Mouse (Mus musculus): ENCODE results near the gene Rxrg. TPM values are rescaled to one million over a fixed set of nuclear protein-coding genes. Genes with fewer than 3 reads are reported as not detected.
A peak's percentile ranks its signal among the peaks of the same experiment; 100 is the strongest.

Rxrg gene
- polyA plus RNA-seq, 1 experiment from 2014 or later, result 21.4 TPM

- H3K4me1 ChIP-seq (ENCODE audit: control insufficient read depth, insufficient read depth, low read depth, low read length), result no peaks in the 10 kb centered on the region
- H3K27ac ChIP-seq (ENCODE audit: low read depth, low read length), result no peak overlapping the region
- H3K9ac ChIP-seq (ENCODE audit: low read depth, low read length), result no peak overlapping the region
- H3K9me3 ChIP-seq (ENCODE audit: control insufficient read depth, low read length), result peaks cover 3% of the 10 kb centered on the region; the same call in 1 of the 2 replicates
- WGBS, result 54% methylated on average over 12 of the region's 12 CpGs
- H3K36me3 ChIP-seq (ENCODE audit: control insufficient read depth, insufficient read depth, low read length), result peaks cover 4% of the 10 kb centered on the region; the same call in 1 of the 2 replicates
- H3K27me3 ChIP-seq (replicated peaks; ENCODE audit: control insufficient read depth, insufficient read depth, low read length), result no peaks in the 10 kb centered on the region
- H3K4me3 ChIP-seq (ENCODE audit: low read length), result no peak overlapping the region
- H3K4me2 ChIP-seq (ENCODE audit: low read length), result no peak overlapping the region
- no peak for ATAC-seq
Observed at GRCm38 (mm10) chr1:167635702-167636101, 37.5 kb downstream of the Rxrg start.

- H3K27me3 ChIP-seq (replicated peaks; ENCODE audit: control insufficient read depth, insufficient read depth, low read length), result no peaks in the 10 kb centered on the region
- peak; percentile 74 for ATAC-seq
- H3K36me3 ChIP-seq (ENCODE audit: control insufficient read depth, insufficient read depth, low read length), result peaks cover 4% of the 10 kb centered on the region; the same call in 1 of the 2 replicates
- no peak overlapping the region for H3K9ac ChIP-seq (ENCODE audit: low read depth, low read length)
- WGBS, result 12% methylated on average over 3 of the region's 3 CpGs
- no peaks in the 10 kb centered on the region for H3K4me1 ChIP-seq (ENCODE audit: control insufficient read depth, insufficient read depth, low read depth, low read length)
- H3K27ac ChIP-seq (ENCODE audit: low read depth, low read length), result no peak overlapping the region
- H3K4me3 ChIP-seq (ENCODE audit: low read length), result no peak overlapping the region
- H3K4me2 ChIP-seq (ENCODE audit: low read length), result no peak overlapping the region
- peaks cover 3% of the 10 kb centered on the region; the same call in 1 of the 2 replicates for H3K9me3 ChIP-seq (ENCODE audit: control insufficient read depth, low read length)
Observed at GRCm38 (mm10) chr1:167636948-167637347, 38.8 kb downstream of the Rxrg start.

GRCm38 (mm10) chr1:167638053-167638452 is 39.9 kb downstream of the Rxrg start:
- Histone ChIP-seq H3K4me3 (ENCODE audit: low read length) (no peak overlapping the region), H3K27me3 (replicated peaks; ENCODE audit: control insufficient read depth, insufficient read depth, low read length) (no peaks in the 10 kb centered on the region; the same call in 1 of the 2 replicates), H3K4me2 (ENCODE audit: low read length) (no peak overlapping the region), H3K4me1 (ENCODE audit: control insufficient read depth, insufficient read depth, low read depth, low read length) (no peaks in the 10 kb centered on the region), H3K9me3 (ENCODE audit: control insufficient read depth, low read length) (no peaks in the 10 kb centered on the region), H3K9ac (ENCODE audit: low read depth, low read length) (no peak overlapping the region), H3K36me3 (ENCODE audit: control insufficient read depth, insufficient read depth, low read length) (no peaks in the 10 kb centered on the region), H3K27ac (ENCODE audit: low read depth, low read length) (no peak overlapping the region)
- WGBS, result 28% methylated on average over 13 of the region's 13 CpGs
- peak; percentile 43; the same call in 1 of the 2 replicates for ATAC-seq

GRCm38 (mm10) chr1:167638901-167639300 is 40.7 kb downstream of the Rxrg start:
- H3K4me1 ChIP-seq (ENCODE audit: control insufficient read depth, insufficient read depth, low read depth, low read length), result no peaks in the 10 kb centered on the region
- no peaks in the 10 kb centered on the region for H3K9me3 ChIP-seq (ENCODE audit: control insufficient read depth, low read length)
- H3K27me3 ChIP-seq (replicated peaks; ENCODE audit: control insufficient read depth, insufficient read depth, low read length), result no peaks in the 10 kb centered on the region; the same call in 1 of the 2 replicates
- ATAC-seq, result no peak
- H3K4me3 ChIP-seq (ENCODE audit: low read length), result no peak overlapping the region
- no peak overlapping the region for H3K9ac ChIP-seq (ENCODE audit: low read depth, low read length)
- no peaks in the 10 kb centered on the region for H3K36me3 ChIP-seq (ENCODE audit: control insufficient read depth, insufficient read depth, low read length)
- 64% methylated on average over 9 of the region's 9 CpGs for WGBS
- no peak overlapping the region for H3K4me2 ChIP-seq (ENCODE audit: low read length)
- no peak overlapping the region for H3K27ac ChIP-seq (ENCODE audit: low read depth, low read length)

GRCm38 (mm10) chr1:167644866-167645537 is 46.8 kb downstream of the Rxrg start:
- Histone ChIP-seq H3K9ac (ENCODE audit: low read depth, low read length) (no peak overlapping the region), H3K4me2 (ENCODE audit: low read length) (peak overlapping the region; percentile 39), H3K4me3 (ENCODE audit: low read length) (no peak overlapping the region), H3K4me1 (ENCODE audit: control insufficient read depth, insufficient read depth, low read depth, low read length) (no peaks in the 10 kb centered on the region), H3K9me3 (ENCODE audit: control insufficient read depth, low read length) (no peaks in the 10 kb centered on the region), H3K27me3 (replicated peaks; ENCODE audit: control insufficient read depth, insufficient read depth, low read length) (no peaks in the 10 kb centered on the region; the same call in 1 of the 2 replicates), H3K36me3 (ENCODE audit: control insufficient read depth, insufficient read depth, low read length) (no peaks in the 10 kb centered on the region), H3K27ac (ENCODE audit: low read depth, low read length) (no peak overlapping the region)
- ATAC-seq, result peak; percentile 89
- WGBS, result 17% methylated on average over 16 of the region's 16 CpGs

GRCm38 (mm10) chr1:167648670-167649069 is 50.5 kb downstream of the Rxrg start:
- ATAC-seq, result no peak
- 89% methylated on average over 3 of the region's 3 CpGs for WGBS
- Histone ChIP-seq H3K27ac (ENCODE audit: low read depth, low read length) (no peak overlapping the region), H3K9me3 (ENCODE audit: control insufficient read depth, low read length) (no peaks in the 10 kb centered on the region), H3K36me3 (ENCODE audit: control insufficient read depth, insufficient read depth, low read length) (no peaks in the 10 kb centered on the region), H3K4me2 (ENCODE audit: low read length) (no peak overlapping the region), H3K4me3 (ENCODE audit: low read length) (no peak overlapping the region), H3K4me1 (ENCODE audit: control insufficient read depth, insufficient read depth, low read depth, low read length) (no peaks in the 10 kb centered on the region), H3K27me3 (replicated peaks; ENCODE audit: control insufficient read depth, insufficient read depth, low read length) (no peaks in the 10 kb centered on the region), H3K9ac (ENCODE audit: low read depth, low read length) (no peak overlapping the region)

GRCm38 (mm10) chr1:167649122-167649633 is 51.0 kb downstream of the Rxrg start:
- no peak overlapping the region for H3K4me3 ChIP-seq (ENCODE audit: low read length)
- H3K9ac ChIP-seq (ENCODE audit: low read depth, low read length), result no peak overlapping the region
- no peak for ATAC-seq
- WGBS, result 78% methylated on average over 11 of the region's 11 CpGs
- H3K27ac ChIP-seq (ENCODE audit: low read depth, low read length), result no peak overlapping the region
- no peak overlapping the region for H3K4me2 ChIP-seq (ENCODE audit: low read length)
- no peaks in the 10 kb centered on the region for H3K27me3 ChIP-seq (replicated peaks; ENCODE audit: control insufficient read depth, insufficient read depth, low read length)
- H3K4me1 ChIP-seq (ENCODE audit: control insufficient read depth, insufficient read depth, low read depth, low read length), result no peaks in the 10 kb centered on the region
- no peaks in the 10 kb centered on the region for H3K9me3 ChIP-seq (ENCODE audit: control insufficient read depth, low read length)
- no peaks in the 10 kb centered on the region for H3K36me3 ChIP-seq (ENCODE audit: control insufficient read depth, insufficient read depth, low read length)

- Histone ChIP-seq H3K4me1 (ENCODE audit: control insufficient read depth, insufficient read depth, low read depth, low read length) (no peaks in the 10 kb centered on the region), H3K9me3 (ENCODE audit: control insufficient read depth, low read length) (no peaks in the 10 kb centered on the region), H3K27me3 (replicated peaks; ENCODE audit: control insufficient read depth, insufficient read depth, low read length) (no peaks in the 10 kb centered on the region; the same call in 1 of the 2 replicates), H3K4me2 (ENCODE audit: low read length) (no peak overlapping the region), H3K27ac (ENCODE audit: low read depth, low read length) (no peak overlapping the region), H3K36me3 (ENCODE audit: control insufficient read depth, insufficient read depth, low read length) (no peaks in the 10 kb centered on the region), H3K4me3 (ENCODE audit: low read length) (no peak overlapping the region), H3K9ac (ENCODE audit: low read depth, low read length) (no peak overlapping the region)
- ATAC-seq, result no peak
- WGBS, result 79% methylated on average over 2 of the region's 2 CpGs
Observed at GRCm38 (mm10) chr1:167652336-167652735, 54.2 kb downstream of the Rxrg start.

- Histone ChIP-seq H3K27ac (ENCODE audit: low read depth, low read length) (no peak overlapping the region), H3K36me3 (ENCODE audit: control insufficient read depth, insufficient read depth, low read length) (no peaks in the 10 kb centered on the region), H3K4me2 (ENCODE audit: low read length) (no peak overlapping the region), H3K27me3 (replicated peaks; ENCODE audit: control insufficient read depth, insufficient read depth, low read length) (peaks cover 3% of the 10 kb centered on the region), H3K9ac (ENCODE audit: low read depth, low read length) (no peak overlapping the region), H3K9me3 (ENCODE audit: control insufficient read depth, low read length) (no peaks in the 10 kb centered on the region), H3K4me1 (ENCODE audit: control insufficient read depth, insufficient read depth, low read depth, low read length) (peaks cover 13% of the 10 kb centered on the region), H3K4me3 (ENCODE audit: low read length) (no peak overlapping the region)
- ATAC-seq, result no peak
- 85% methylated on average over 3 of the region's 3 CpGs for WGBS
Observed at GRCm38 (mm10) chr1:167659065-167659464, 60.9 kb downstream of the Rxrg start.
